Mouse (Mus musculus): ENCODE measurements around the gene Slx4. TPM values are rescaled to one million over a fixed set of nuclear protein-coding genes. Genes with fewer than 3 reads are reported as not detected.

Slx4 gene
- total and polyA plus RNA-seq, 3 experiments: 13.4 to 47.4 (median 30.4) TPM

- no peaks in the 10 kb centered on the region for H3K27me3 ChIP-seq (replicated peaks)
- H3K36me3 ChIP-seq (replicated peaks in 1 of 2; ENCODE audit: control insufficient read depth in 1 of 2, insufficient read depth in 1 of 2, low read length in 1 of 2): peaks cover 0 to 6% of the 10 kb centered on the region in 2 experiments
- H3K9ac ChIP-seq (ENCODE audit: insufficient read depth, low read depth): no peak overlapping the region
- no peak for TF ChIP-seq CHD1 (IDR thresholded peaks at IDR 0.05; ENCODE audit: low read depth, low read length)
- TF ChIP-seq RAD21 (IDR thresholded peaks at IDR 0.05; ENCODE audit: low read depth, low read length): no peak
- TF ChIP-seq MXI1 (IDR thresholded peaks at IDR 0.05; ENCODE audit: low read depth, low read length): no peak
- TF ChIP-seq MAFK (IDR thresholded peaks at IDR 0.05; ENCODE audit: insufficient replicate concordance, low read length): no peak
- no peak for TF ChIP-seq USF2 (conservative IDR thresholded peaks at IDR 0.05; ENCODE audit: low read depth, low read length)
- TF ChIP-seq EP300 (IDR thresholded peaks at IDR 0.05; ENCODE audit: low read length): no peak
- TF ChIP-seq ZC3H11A (IDR thresholded peaks at IDR 0.05; ENCODE audit: low read depth, low read length): no peak
- no peak for TF ChIP-seq ZKSCAN1 (IDR thresholded peaks at IDR 0.05; ENCODE audit: borderline replicate concordance, low read depth, low read length)
- no peak for TF ChIP-seq NRF1 (IDR thresholded peaks at IDR 0.05; ENCODE audit: low read depth, low read length)
- TF ChIP-seq CHD2 (IDR thresholded peaks at IDR 0.05; ENCODE audit: low read length): no peak
- TF ChIP-seq RCOR1 (conservative IDR thresholded peaks at IDR 0.05; ENCODE audit: low read depth, low read length): no peak
- H3K4me3 ChIP-seq (replicated peaks in 1 of 3; ENCODE audit: low read depth in 2 of 3, low read length in 2 of 3, poor library complexity in 1 of 3): no peak overlapping the region
- H3K79me2 ChIP-seq (replicated peaks; ENCODE audit: control insufficient read depth, extremely low read depth, insufficient read depth, poor library complexity, severe bottlenecking): no peaks in the 10 kb centered on the region
- DNase-seq (ENCODE audit: extremely low read depth): no peak
- dilution Hi-C loops (cut with MboI; ENCODE audit: extremely low pct_ligation_motif_present, extremely low pct_unique_long_range_greater_than_20kb, low sequenced_read_pairs) (no loop called here), in situ Hi-C loops (cut with MboI; ENCODE audit: low pct_ligation_motif_present, low pct_unique_long_range_greater_than_20kb, low sequenced_read_pairs) (no loop called here)
- no peak overlapping the region for H3K27ac ChIP-seq (ENCODE audit: insufficient read depth, low read depth)
- H3K4me1 ChIP-seq (ENCODE audit: control insufficient read depth in 1 of 2, insufficient read depth in 2 of 2): peaks cover 16 to 31% of the 10 kb centered on the region in 2 experiments
- H3K9me3 ChIP-seq (replicated peaks; ENCODE audit: low read length): peaks cover 5% of the 10 kb centered on the region
- H3K4me2 ChIP-seq (ENCODE audit: insufficient read depth, low read depth, poor library complexity, severe bottlenecking): no peak overlapping the region
These were observed 23.6 kb upstream of the Slx4 start for GRCm38 (mm10) chr16:4027211-4027610.

DNA sequence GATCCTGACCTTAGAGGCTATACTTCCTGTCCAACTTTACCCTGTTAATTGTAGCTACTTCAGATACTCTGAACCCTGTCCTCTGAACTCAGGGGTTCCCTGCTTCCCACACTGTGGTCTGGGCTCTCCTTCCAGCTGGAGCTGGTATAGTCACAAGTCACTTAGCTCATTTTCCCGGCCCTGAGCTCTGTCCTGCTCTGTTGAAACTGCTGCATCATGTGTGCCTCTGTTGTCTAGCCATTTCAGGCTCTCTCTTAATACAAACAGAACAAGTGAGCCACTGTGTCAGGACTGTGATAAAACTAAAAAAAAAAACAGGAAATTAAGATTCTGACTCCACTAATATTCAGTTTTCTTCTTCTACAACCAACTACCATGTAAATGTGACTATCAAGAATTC, 23.1 kb upstream of the Slx4 start:
- peaks cover 0 to 5% of the 10 kb centered on the region in 2 experiments for H3K36me3 ChIP-seq (replicated peaks in 1 of 2; ENCODE audit: control insufficient read depth in 1 of 2, insufficient read depth in 1 of 2, low read length in 1 of 2)
- TF ChIP-seq RCOR1 (conservative IDR thresholded peaks at IDR 0.05; ENCODE audit: low read depth, low read length) (no peak), POLR2A (IDR thresholded peaks at IDR 0.05; ENCODE audit: low read depth, low read length) (no peak), RAD21 (IDR thresholded peaks at IDR 0.05; ENCODE audit: low read depth, low read length) (no peak), IRF4 (IDR thresholded peaks at IDR 0.05; ENCODE audit: low read depth, low read length) (no peak), MAFK (IDR thresholded peaks at IDR 0.05; ENCODE audit: insufficient replicate concordance, low read length) (no peak), PAX5 (IDR thresholded peaks at IDR 0.05; ENCODE audit: low read length) (no peak), ZKSCAN1 (IDR thresholded peaks at IDR 0.05; ENCODE audit: borderline replicate concordance, low read depth, low read length) (no peak), ETS1 (conservative IDR thresholded peaks at IDR 0.05; ENCODE audit: low read depth, low read length) (no peak), ELF1 (IDR thresholded peaks at IDR 0.05; ENCODE audit: low read depth, low read length) (no peak), ZC3H11A (IDR thresholded peaks at IDR 0.05; ENCODE audit: low read depth, low read length) (no peak), USF2 (conservative IDR thresholded peaks at IDR 0.05; ENCODE audit: low read depth, low read length) (no peak), MXI1 (IDR thresholded peaks at IDR 0.05; ENCODE audit: low read depth, low read length) (no peak)
- H3K27me3 ChIP-seq (replicated peaks): no peaks in the 10 kb centered on the region
- peaks cover 16 to 31% of the 10 kb centered on the region in 2 experiments for H3K4me1 ChIP-seq (ENCODE audit: control insufficient read depth in 1 of 2, insufficient read depth in 2 of 2)
- H3K9ac ChIP-seq (ENCODE audit: insufficient read depth, low read depth): no peak overlapping the region
- H3K4me3 ChIP-seq (replicated peaks in 1 of 3; ENCODE audit: low read depth in 2 of 3, low read length in 2 of 3, poor library complexity in 1 of 3): no peak overlapping the region
- H3K4me2 ChIP-seq (ENCODE audit: insufficient read depth, low read depth, poor library complexity, severe bottlenecking): no peak overlapping the region
- H3K27ac ChIP-seq (ENCODE audit: insufficient read depth, low read depth): no peak overlapping the region
- peaks cover 5% of the 10 kb centered on the region for H3K9me3 ChIP-seq (replicated peaks; ENCODE audit: low read length)
- H3K79me2 ChIP-seq (replicated peaks; ENCODE audit: control insufficient read depth, extremely low read depth, insufficient read depth, poor library complexity, severe bottlenecking): no peaks in the 10 kb centered on the region
- no peak for DNase-seq (ENCODE audit: extremely low read depth)
- in situ Hi-C loops (cut with MboI; ENCODE audit: low pct_ligation_motif_present, low pct_unique_long_range_greater_than_20kb, low sequenced_read_pairs): no loop called here
- dilution Hi-C loops (cut with MboI; ENCODE audit: extremely low pct_ligation_motif_present, extremely low pct_unique_long_range_greater_than_20kb, low sequenced_read_pairs): no loop called here

All from CH12.LX (cell line).